Mouse (Mus musculus): ENCODE measurements around the gene Tom1l2. TPM values are rescaled to one million over a fixed set of nuclear protein-coding genes. Genes with fewer than 3 reads are reported as not detected.
A peak's percentile ranks its signal among the peaks of the same experiment; 100 is the strongest.

The Tom1l2 gene
- total RNA-seq, 2 experiments from 2014 or later, result 218 to 221 TPM

- DNase-seq (ENCODE audit: low spot score in 2 of 2), result no peak
Observed at GRCm38 (mm10) chr11:60351388-60351787, 1.3 kb downstream of the Tom1l2 start.

- peak in 1 of 2 experiments; percentile 14 for DNase-seq (ENCODE audit: low spot score in 2 of 2)
Observed at GRCm38 (mm10) chr11:60346537-60346936, 6.2 kb downstream of the Tom1l2 start.

- DNase-seq (ENCODE audit: low spot score in 2 of 2), result no peak
Observed at GRCm38 (mm10) chr11:60345868-60346267, 6.8 kb downstream of the Tom1l2 start.

GRCm38 (mm10) chr11:60339361-60339760, 13.3 kb downstream of the Tom1l2 start:
- no peak for DNase-seq (ENCODE audit: low spot score in 2 of 2)

GRCm38 (mm10) chr11:60338291-60338690, 14.4 kb downstream of the Tom1l2 start:
- DNase-seq (ENCODE audit: low spot score in 2 of 2), result peak in 1 of 2 experiments; percentile 50

GRCm38 (mm10) chr11:60335771-60336170, 16.9 kb downstream of the Tom1l2 start:
- DNase-seq (ENCODE audit: low spot score in 2 of 2), result peak; percentile 48 to 58

- no peak for DNase-seq (ENCODE audit: low spot score in 2 of 2)
Observed at GRCm38 (mm10) chr11:60334124-60334523, 18.6 kb downstream of the Tom1l2 start.

- DNase-seq (ENCODE audit: low spot score in 2 of 2), result peak in 1 of 2 experiments; percentile 46
Observed at GRCm38 (mm10) chr11:60333461-60333860, 19.2 kb downstream of the Tom1l2 start.

- DNase-seq (ENCODE audit: low spot score in 2 of 2), result no peak
Observed at GRCm38 (mm10) chr11:60330551-60330950, 22.2 kb downstream of the Tom1l2 start.

- DNase-seq (ENCODE audit: low spot score in 2 of 2), result no peak
Observed at GRCm38 (mm10) chr11:60323731-60324130, 29.0 kb downstream of the Tom1l2 start.

- DNase-seq (ENCODE audit: low spot score in 2 of 2), result no peak
Observed at GRCm38 (mm10) chr11:60321438-60321837, 31.3 kb downstream of the Tom1l2 start.

- DNase-seq (ENCODE audit: low spot score in 2 of 2), result no peak
Observed at GRCm38 (mm10) chr11:60320426-60321037, 32.2 kb downstream of the Tom1l2 start.

GRCm38 (mm10) chr11:60319257-60320066, 33.2 kb downstream of the Tom1l2 start:
- no peak for DNase-seq (ENCODE audit: low spot score in 2 of 2)

GRCm38 (mm10) chr11:60318716-60319115, 34.0 kb downstream of the Tom1l2 start:
- no peak for DNase-seq (ENCODE audit: low spot score in 2 of 2)

- DNase-seq (ENCODE audit: low spot score in 2 of 2), result no peak
Observed at GRCm38 (mm10) chr11:60317376-60318102, 35.2 kb downstream of the Tom1l2 start.

- DNase-seq (ENCODE audit: low spot score in 2 of 2), result no peak
Observed at GRCm38 (mm10) chr11:60316883-60317282, 35.8 kb downstream of the Tom1l2 start.

GRCm38 (mm10) chr11:60316250-60316649, 36.5 kb downstream of the Tom1l2 start:
- DNase-seq (ENCODE audit: low spot score in 2 of 2), result no peak

GRCm38 (mm10) chr11:60311025-60311854, 41.5 kb downstream of the Tom1l2 start:
- DNase-seq (ENCODE audit: low spot score in 2 of 2), result peak; percentile 73 to 76

- DNase-seq (ENCODE audit: low spot score in 2 of 2), result no peak
Observed at GRCm38 (mm10) chr11:60309875-60310274, 42.8 kb downstream of the Tom1l2 start.

- DNase-seq (ENCODE audit: low spot score in 2 of 2), result no peak
Observed at GRCm38 (mm10) chr11:60308506-60309116, 44.1 kb downstream of the Tom1l2 start.
